Mouse (Mus musculus) spleen, adult 18-20 months (tissue): Measurements from ENCODE around the gene Cyb5b.

Experiments used
- DNase-seq, 2 experiments: peaks; one replicate each; pipeline ENCODE4 v3.0.0; 2022; ENCODE audit warnings: mixed read lengths in 2 of 2

The Cyb5b gene

DNA sequence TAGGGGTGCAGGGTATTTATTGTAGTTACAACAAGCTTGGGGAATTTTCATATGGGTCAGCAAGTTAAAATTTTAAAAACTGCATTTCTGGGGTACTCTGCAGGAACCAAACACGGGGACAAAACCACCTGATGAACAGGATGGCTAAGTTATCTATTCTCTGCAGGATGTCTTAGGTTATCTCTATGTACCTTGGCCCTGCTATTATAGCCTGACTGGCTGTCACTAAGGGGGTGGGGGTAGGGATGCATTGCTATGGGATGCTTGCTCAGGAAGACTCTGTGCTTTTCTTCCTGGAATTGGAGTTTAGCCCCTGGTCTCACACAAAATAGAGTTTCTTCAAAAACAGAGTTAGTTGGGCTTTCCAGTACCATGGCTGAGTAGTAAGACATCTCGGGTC lies 83.3 kb downstream of the Cyb5b start:
- no peak for DNase-seq
